Mouse (Mus musculus) kidney, adult 2 months (tissue): Measurements from ENCODE around the gene Rassf1. TPM values are rescaled to one million over a fixed set of nuclear protein-coding genes. Genes with fewer than 3 reads are reported as not detected.

Experiments used
- DNase-seq: peaks from one replicate; pipeline ENCODE4 v3.0.0; 2021
- H3K27ac ChIP-seq: fragments of 200-500 bp; 2 replicates; pipeline ENCODE4 v1.5.1; 2012; ENCODE audit warnings: low read depth, low read length, control low read depth, inconsistent platforms; ENCODE audit not compliant: insufficient read depth
- H3K27me3 ChIP-seq: fragments of 200-500 bp; replicated peaks from 2 replicates; pipeline ENCODE4 v1.6.1; 2012; ENCODE audit warnings: mild to moderate bottlenecking, moderate library complexity, low read length, inconsistent platforms; ENCODE audit not compliant: control insufficient read depth, insufficient read depth
- H3K36me3 ChIP-seq: fragments of 200-500 bp; 2 replicates; pipeline ENCODE4 v1.6.1; 2012; ENCODE audit warnings: mild to moderate bottlenecking, moderate library complexity, low read length, inconsistent platforms; ENCODE audit not compliant: control insufficient read depth, insufficient read depth
- H3K4me1 ChIP-seq: fragments of 200-500 bp; 2 replicates; pipeline ENCODE4 v1.6.1; 2011; ENCODE audit warnings: low read length; ENCODE audit not compliant: control insufficient read depth, insufficient read depth
- H3K4me3 ChIP-seq: fragments of 200-500 bp; 2 replicates; pipeline ENCODE4 v1.5.1; 2011; ENCODE audit warnings: mild to moderate bottlenecking, low read depth, low read length, control low read depth; ENCODE audit not compliant: insufficient read depth
- CTCF ChIP-seq: fragments of 200-500 bp; conservative IDR thresholded peaks from 2 replicates; pipeline ENCODE4 v1.5.1; 2011; ENCODE audit warnings: low read depth, mild to moderate bottlenecking, control low read depth, low read length, moderate library complexity, mixed read lengths; ENCODE audit not compliant: insufficient read depth, insufficient read length
- POLR2A ChIP-seq: fragments of 200-500 bp; IDR thresholded peaks from one replicate; pipeline ENCODE4 v1.6.1; 2011; ENCODE audit warnings: low read depth, low read length, control low read depth
- WGBS: fragments of 180-500 bp; shearing (Covaris S2); methylation state at CpG from one replicate; pipeline ENCODE4 v1.1.7; 2018; 5-methylcytosine and 5-hydroxymethylcytosine counted together
- polyA plus RNA-seq: library from polyadenylated mRNA; depleted of rRNA; stranded (reverse); fragments of >200 nt; gene quantifications from 2 replicates; pipeline ENCODE4 v1.2.3, GENCODE M21; 2012

Rassf1 gene
- polyA plus RNA-seq, 1 experiment: 23.0 TPM

DNA sequence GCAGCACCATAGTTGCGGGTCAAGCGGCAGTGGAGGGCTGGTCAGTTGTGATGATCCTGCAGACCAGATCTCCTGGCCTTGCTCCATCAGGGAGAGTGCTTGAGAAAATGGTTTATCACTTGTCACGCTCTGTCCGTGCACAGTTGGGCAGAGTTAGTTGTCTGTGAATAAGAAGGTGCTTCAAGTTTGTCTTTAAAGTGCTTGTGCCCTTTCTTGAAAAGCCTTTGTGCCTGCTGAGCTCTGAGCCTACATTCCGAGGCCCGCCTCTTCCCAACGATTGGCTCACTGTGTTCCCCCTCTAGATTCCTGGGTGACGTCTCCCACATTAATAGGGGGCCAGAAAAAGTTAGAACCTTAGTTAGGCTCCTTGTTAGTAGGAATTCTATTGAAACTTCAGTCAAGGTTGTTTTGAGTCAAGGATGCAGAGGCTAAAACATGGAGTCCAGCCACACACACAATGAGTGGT is 568 bp downstream of the Rassf1 start:
- 33% methylated on average over 8 of the region's 8 CpGs for WGBS
- peak overlapping the region; percentile 51 for H3K27ac ChIP-seq

DNA sequence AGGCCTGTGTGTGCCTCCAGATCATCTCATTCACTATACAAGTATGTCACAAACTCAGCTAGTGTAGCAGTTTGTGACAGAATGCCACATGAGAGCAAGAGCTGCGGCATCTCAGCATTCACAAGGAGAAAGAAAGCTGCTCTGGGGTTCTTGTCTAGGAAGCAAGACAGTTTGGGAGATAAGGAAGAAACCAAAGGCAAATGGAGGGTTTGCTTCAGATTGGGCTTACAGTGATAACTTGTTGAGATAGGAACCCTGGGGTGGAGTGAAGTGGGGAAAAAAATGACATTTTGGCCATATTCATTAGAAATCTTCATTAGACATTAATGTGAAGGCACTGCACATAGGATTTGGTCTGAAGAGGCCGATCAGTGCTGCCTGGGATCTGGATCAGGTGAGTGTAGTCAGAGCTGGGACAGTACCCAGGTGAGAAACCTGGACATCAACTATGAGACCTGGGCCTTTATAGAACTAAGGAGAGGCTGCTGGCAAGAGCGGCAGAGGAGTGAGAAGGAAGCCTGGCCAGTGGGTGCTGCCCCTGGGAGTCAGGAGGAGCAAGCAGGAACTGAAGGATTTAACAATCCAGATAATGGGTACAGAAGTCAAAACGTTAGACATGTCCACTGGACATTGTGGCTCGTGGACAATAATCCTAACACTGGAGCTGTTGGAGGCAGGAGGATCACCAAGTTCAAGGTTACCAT is 1.5 kb downstream of the Rassf1 start:
- Histone ChIP-seq H3K36me3 (peaks cover 3% of the 10 kb centered on the region; the same call in 1 of the 2 replicates), H3K27ac (no peak overlapping the region), H3K4me3 (no peak overlapping the region), H3K4me1 (peaks cover 32% of the 10 kb centered on the region; the same call in 1 of the 2 replicates), H3K27me3 (no peaks in the 10 kb centered on the region)
- no peak for TF ChIP-seq POLR2A
- no peak for TF ChIP-seq CTCF
- no peak for DNase-seq
- WGBS: 78% methylated on average over 5 of the region's 5 CpGs

More for the DNA sequence above, 568 bp downstream of the Rassf1 start:
- Histone ChIP-seq H3K4me3 (peak overlapping the region; percentile 67), H3K27me3 (no peaks in the 10 kb centered on the region), H3K4me1 (peaks cover 37% of the 10 kb centered on the region; the same call in 1 of the 2 replicates), H3K36me3 (no peaks in the 10 kb centered on the region)
- no peak for DNase-seq
- TF ChIP-seq CTCF: no peak
- TF ChIP-seq POLR2A: no peak

DNA sequence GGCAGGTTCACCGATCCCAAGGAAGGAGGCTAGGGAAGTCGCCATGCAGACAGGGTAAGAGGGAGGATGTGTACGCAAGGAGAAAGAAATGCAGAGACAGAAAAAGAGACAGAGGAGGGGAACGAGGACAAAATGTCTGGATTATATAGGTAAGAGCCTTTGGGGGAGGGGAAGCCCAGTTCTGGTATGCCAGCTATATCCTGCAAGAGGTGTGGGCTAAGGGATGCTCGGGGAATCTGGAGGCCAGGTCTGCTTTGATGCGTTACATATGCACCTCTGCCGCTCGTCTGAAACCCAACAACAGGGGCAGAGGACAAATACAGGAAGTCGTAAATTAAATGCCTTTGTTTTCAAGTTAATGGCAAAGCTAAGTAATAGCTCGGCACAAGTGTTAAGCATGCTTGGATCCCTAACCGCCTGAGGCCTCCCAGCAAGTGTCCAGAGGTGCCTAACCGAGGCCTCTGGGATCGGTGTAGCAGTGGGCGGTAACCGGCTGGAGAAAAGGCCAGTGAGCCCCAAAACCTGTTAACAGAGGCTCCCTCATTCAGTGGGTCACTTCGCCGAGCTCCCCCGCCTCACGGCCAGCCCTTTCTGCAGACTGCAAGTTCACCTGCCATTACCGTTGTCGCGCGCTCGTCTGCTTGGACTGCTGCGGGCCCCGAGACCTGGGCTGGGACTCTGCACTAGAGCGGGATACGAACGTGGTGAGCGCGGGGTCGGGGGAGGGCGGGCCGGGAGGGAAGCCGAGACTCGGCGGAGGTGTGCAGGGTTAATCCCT is 2.4 kb downstream of the Rassf1 start:
- Histone ChIP-seq H3K27ac (peak overlapping the region; percentile 70), H3K4me3 (peak overlapping the region; percentile 45), H3K27me3 (no peaks in the 10 kb centered on the region), H3K36me3 (peaks cover 3% of the 10 kb centered on the region; the same call in 1 of the 2 replicates), H3K4me1 (peaks cover 28% of the 10 kb centered on the region; the same call in 1 of the 2 replicates)
- DNase-seq: peak; percentile 72
- WGBS: 7% methylated on average over 37 of the region's 37 CpGs
- TF ChIP-seq CTCF (no peak), POLR2A (no peak)

DNA sequence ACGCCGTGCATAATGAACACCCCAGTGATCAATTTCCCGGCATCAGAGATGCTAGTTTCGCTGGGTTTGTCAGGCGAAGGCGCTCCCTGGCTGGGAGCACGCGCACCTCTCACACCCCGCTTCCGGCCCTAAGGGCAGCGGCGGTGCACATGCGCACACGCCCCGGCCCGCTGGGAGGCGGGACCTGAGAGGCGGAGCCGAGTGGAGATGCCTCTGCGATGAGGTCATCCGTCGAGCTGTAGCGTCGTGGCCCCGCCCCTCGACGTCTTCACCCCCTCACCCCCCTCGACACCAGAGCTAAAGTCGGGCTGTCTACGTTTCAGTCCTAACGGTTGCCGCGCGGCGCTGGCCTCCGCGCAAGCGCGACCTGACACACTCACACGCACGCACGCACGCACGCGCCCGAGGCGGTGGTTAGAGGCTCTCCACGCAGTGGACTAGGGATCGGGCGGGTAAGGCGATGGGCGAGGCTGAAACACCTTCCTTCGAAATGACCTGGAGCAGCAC is 3.0 kb downstream of the Rassf1 start:
- DNase-seq: peak; percentile 97
- peaks cover 28% of the 10 kb centered on the region; the same call in 1 of the 2 replicates for H3K4me1 ChIP-seq
- no peaks in the 10 kb centered on the region for H3K27me3 ChIP-seq
- under 1% methylated on average over 53 of the region's 53 CpGs for WGBS
- TF ChIP-seq POLR2A: peak; percentile 62
- no peak for TF ChIP-seq CTCF
- peak overlapping the region; percentile 94 for H3K27ac ChIP-seq
- H3K4me3 ChIP-seq: peak overlapping the region; percentile 68
- H3K36me3 ChIP-seq: peaks cover 3% of the 10 kb centered on the region; the same call in 1 of the 2 replicates

DNA sequence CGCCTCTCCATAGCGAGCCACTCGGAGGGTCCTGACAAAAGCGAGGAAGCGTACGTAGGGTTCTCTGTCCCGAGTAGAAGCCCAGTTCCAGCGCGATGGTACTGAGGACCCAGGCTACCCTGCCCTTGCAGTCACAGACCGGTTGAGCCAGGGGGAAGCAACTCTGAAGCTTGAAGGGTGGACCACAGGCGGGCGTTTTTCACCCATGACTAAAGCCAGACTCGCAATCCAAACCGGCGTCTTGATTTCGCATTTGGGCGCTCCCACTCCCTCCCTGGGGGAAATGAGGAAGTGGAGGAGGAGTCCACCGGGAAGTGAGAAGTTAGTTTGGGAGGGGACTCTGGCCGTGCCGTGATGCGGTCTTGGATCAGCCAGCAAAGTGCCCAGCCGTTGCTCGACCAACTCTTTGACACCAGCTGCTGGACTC is 3.7 kb downstream of the Rassf1 start:
- Histone ChIP-seq H3K4me3 (peak overlapping the region; percentile 68), H3K27me3 (no peaks in the 10 kb centered on the region), H3K27ac (peak overlapping the region; percentile 94), H3K4me1 (peaks cover 27% of the 10 kb centered on the region; the same call in 1 of the 2 replicates), H3K36me3 (peaks cover 3% of the 10 kb centered on the region; the same call in 1 of the 2 replicates)
- TF ChIP-seq CTCF: no peak
- TF ChIP-seq POLR2A: no peak
- peak; percentile 80 for DNase-seq
- WGBS: under 1% methylated on average over 23 of the region's 23 CpGs

DNA sequence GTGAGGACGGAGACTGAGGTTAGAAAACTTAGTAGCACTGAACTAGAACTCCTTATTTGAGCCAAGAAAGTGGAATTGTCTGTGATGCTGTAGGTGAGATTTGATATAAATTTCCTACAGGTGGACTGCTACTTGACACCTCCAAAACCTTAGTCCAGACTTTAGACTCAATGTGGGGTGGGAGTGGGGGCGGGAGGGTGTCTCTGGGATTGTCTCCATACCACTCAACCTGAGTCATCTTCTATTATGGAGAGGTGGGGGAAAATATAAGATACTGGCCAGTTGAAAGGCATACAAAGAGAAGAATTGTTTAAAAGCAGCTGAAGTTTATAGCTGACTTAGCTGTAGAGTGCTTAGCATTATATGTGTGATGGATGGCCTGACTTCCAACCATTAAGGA is 4.3 kb downstream of the Rassf1 start:
- H3K4me3 ChIP-seq: peak overlapping the region; percentile 68
- WGBS: 22% methylated on average over 2 of the region's 2 CpGs
- no peak for DNase-seq
- H3K4me1 ChIP-seq: peaks cover 24% of the 10 kb centered on the region; the same call in 1 of the 2 replicates
- TF ChIP-seq POLR2A (no peak), CTCF (no peak)
- peaks cover 3% of the 10 kb centered on the region; the same call in 1 of the 2 replicates for H3K36me3 ChIP-seq
- H3K27me3 ChIP-seq: no peaks in the 10 kb centered on the region
- peak overlapping the region; percentile 94; the same call in 1 of the 2 replicates for H3K27ac ChIP-seq
